Mouse (Mus musculus) brown adipose tissue, adult 24 weeks (tissue): ENCODE measurements around the gene Ctdsp1. TPM values are rescaled to one million over a fixed set of nuclear protein-coding genes. Genes with fewer than 3 reads are reported as not detected.

Source experiments
- H3K27ac ChIP-seq: fragments of 200-500 bp; replicated peaks from 2 replicates; pipeline ENCODE4 v1.5.1; 2012; ENCODE audit warnings: low read depth, mild to moderate bottlenecking, low read length
- H3K4me1 ChIP-seq: fragments of 200-500 bp; 2 replicates; pipeline ENCODE4 v1.6.1; 2012; ENCODE audit warnings: low read length, mixed read lengths; ENCODE audit not compliant: control insufficient read depth, insufficient read depth, insufficient read length
- H3K4me3 ChIP-seq: fragments of 200-500 bp; 2 replicates; pipeline ENCODE4 v1.5.1; 2012; ENCODE audit warnings: low read depth, mild to moderate bottlenecking, low read length, moderate library complexity; ENCODE audit not compliant: insufficient read depth
- polyA plus RNA-seq: library from polyadenylated mRNA; stranded (reverse); fragments of >200 nt; gene quantifications from 2 replicates; pipeline ENCODE4 v1.2.4, GENCODE M21; 2012; ENCODE audit not compliant: missing spikeins, insufficient read depth, insufficient read length

The Ctdsp1 gene
- polyA plus RNA-seq, 1 experiment, result 98.0 TPM

GRCm38 (mm10) chr1:74434596-74434995 lies 43.3 kb downstream of the Ctdsp1 start:
- Histone ChIP-seq H3K27ac (peak overlapping the region; percentile 50), H3K4me3 (no peak overlapping the region), H3K4me1 (no peaks in the 10 kb centered on the region)

DNA sequence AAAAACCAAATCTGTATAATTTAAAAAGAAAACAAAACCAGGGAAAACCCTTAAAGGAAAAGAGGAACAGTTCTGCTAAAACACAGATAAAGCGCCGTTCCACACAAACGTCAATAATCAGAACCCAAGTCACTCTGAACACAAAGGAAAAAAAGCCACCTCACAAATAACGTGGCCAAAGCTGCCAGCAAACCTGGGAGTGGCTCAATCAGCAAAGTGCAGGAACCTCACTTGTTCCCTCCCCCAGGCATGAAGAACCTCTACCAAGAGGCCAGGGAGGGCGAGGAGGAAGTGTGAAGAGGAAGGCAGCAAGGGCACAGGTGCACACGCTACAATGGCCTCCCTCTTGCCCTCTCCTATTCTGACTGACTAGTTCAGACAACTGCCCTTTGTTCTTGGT lies 44.3 kb downstream of the Ctdsp1 start:
- H3K4me1 ChIP-seq, result no peaks in the 10 kb centered on the region

GRCm38 (mm10) chr1:74437702-74438427 lies 46.6 kb downstream of the Ctdsp1 start:
- Histone ChIP-seq H3K4me3 (no peak overlapping the region), H3K4me1 (no peaks in the 10 kb centered on the region), H3K27ac (peak overlapping the region; percentile 50; the same call in 1 of the 2 replicates)

More for the DNA sequence above, 44.3 kb downstream of the Ctdsp1 start:
- Histone ChIP-seq H3K4me3 (no peak overlapping the region), H3K27ac (no peak overlapping the region)

GRCm38 (mm10) chr1:74439166-74439876 lies 48.0 kb downstream of the Ctdsp1 start:
- no peak overlapping the region for H3K4me3 ChIP-seq
- H3K4me1 ChIP-seq, result no peaks in the 10 kb centered on the region
- no peak overlapping the region for H3K27ac ChIP-seq

GRCm38 (mm10) chr1:74444538-74444937 lies 53.2 kb downstream of the Ctdsp1 start:
- Histone ChIP-seq H3K4me1 (no peaks in the 10 kb centered on the region), H3K4me3 (no peak overlapping the region), H3K27ac (no peak overlapping the region)

Other genes with a start within 250 kb of the Ctdsp1 start
- not detected in 2 replicates for gene Cxcr2, start 237.5 kb upstream of the Ctdsp1 start, polyA plus RNA-seq
- gene Cxcr1, start 196.9 kb upstream of the Ctdsp1 start, polyA plus RNA-seq, result not detected in 2 replicates
- gene Arpc2, start 155.4 kb upstream of the Ctdsp1 start, polyA plus RNA-seq, result 131 and 169 TPM in 2 replicates
- not detected in 2 replicates for gene Gpbar1, start 113.0 kb upstream of the Ctdsp1 start, polyA plus RNA-seq
- 66.7 and 77.7 TPM in 2 replicates for gene Aamp, start 106.8 kb upstream of the Ctdsp1 start, polyA plus RNA-seq
- 117 and 146 TPM in 2 replicates for gene Pnkd, start 106.6 kb upstream of the Ctdsp1 start, polyA plus RNA-seq
- 34.6 and 41.7 TPM in 2 replicates for gene Tmbim1, start 85.9 kb upstream of the Ctdsp1 start, polyA plus RNA-seq
- gene Catip, start 29.4 kb upstream of the Ctdsp1 start, polyA plus RNA-seq, result not detected in 2 replicates
- gene Slc11a1, start 16.3 kb upstream of the Ctdsp1 start, polyA plus RNA-seq, result 1.5 and 5.8 TPM in 2 replicates
- gene Vil1, start 17.9 kb downstream of the Ctdsp1 start, polyA plus RNA-seq, result 0.46 and 1.1 TPM in 2 replicates
- 9.7 and 9.8 TPM in 2 replicates for gene Cnot9, start 114.5 kb downstream of the Ctdsp1 start, polyA plus RNA-seq
- gene Plcd4, start 151.4 kb downstream of the Ctdsp1 start, polyA plus RNA-seq, result 1.1 TPM in 1 of 2 replicates, not detected in the other
- 3.4 and 3.6 TPM in 2 replicates for gene Usp37, start 152.8 kb downstream of the Ctdsp1 start, polyA plus RNA-seq
- 5.1 and 6.1 TPM in 2 replicates for gene Zfp142, start 196.7 kb downstream of the Ctdsp1 start, polyA plus RNA-seq
- 31.4 and 36.9 TPM in 2 replicates for gene Bcs1l, start 196.8 kb downstream of the Ctdsp1 start, polyA plus RNA-seq
- gene Rnf25, start 209.9 kb downstream of the Ctdsp1 start, polyA plus RNA-seq, result 15.5 and 21.6 TPM in 2 replicates
- gene Stk36, start 209.9 kb downstream of the Ctdsp1 start, polyA plus RNA-seq, result 0.58 and 1.5 TPM in 2 replicates